Mouse (Mus musculus) C2C12 (cell line): Measurements from ENCODE around the gene Cyp1b1.

Experiments used
- CEBPB ChIP-seq: IDR thresholded peaks from one replicate; pipeline ENCODE4 v1.6.1; 2011; ENCODE audit warnings: low read depth, mild to moderate bottlenecking, control low read depth, moderate library complexity
- CTCF ChIP-seq: IDR thresholded peaks from one replicate; pipeline ENCODE4 v1.5.1; 2011; ENCODE audit not compliant: control insufficient read depth, insufficient read depth, insufficient read length
- FOSL1 ChIP-seq: IDR thresholded peaks from one replicate; pipeline ENCODE4 v1.8.0; 2011; ENCODE audit warnings: mild to moderate bottlenecking, low read length; ENCODE audit not compliant: poor library complexity, insufficient read depth, severe bottlenecking
- MAX ChIP-seq: IDR thresholded peaks from one replicate; pipeline ENCODE4 v1.6.1; 2011; ENCODE audit warnings: mild to moderate bottlenecking, control low read depth
- MYOG ChIP-seq: IDR thresholded peaks from one replicate; pipeline ENCODE4 v1.6.1; 2011; ENCODE audit not compliant: control insufficient read depth, insufficient read length; ENCODE audit errors: extremely low read depth
- USF1 ChIP-seq: IDR thresholded peaks from one replicate; pipeline ENCODE4 v1.6.1; 2011; ENCODE audit warnings: low read depth, mild to moderate bottlenecking, control low read depth, moderate library complexity

DNA sequence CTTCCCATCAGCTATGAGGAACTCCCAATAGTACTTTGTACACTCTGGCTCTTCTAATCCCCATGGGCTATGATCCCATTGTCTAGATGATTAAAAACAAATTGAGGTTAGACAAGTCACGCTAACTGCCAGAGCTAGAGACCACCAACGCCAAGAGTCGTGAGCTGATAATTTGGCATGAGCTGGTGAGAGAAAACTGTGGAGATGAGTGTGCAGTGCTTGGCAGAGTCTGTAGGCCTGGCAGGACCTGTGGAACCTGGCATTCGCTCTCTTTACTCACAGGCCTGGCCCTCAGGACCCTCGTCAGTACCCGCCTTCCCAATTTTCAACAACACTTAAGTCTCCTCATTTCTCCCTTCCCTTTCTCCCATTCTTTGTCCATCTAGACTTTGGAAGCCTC is 19.3 kb downstream of the Cyp1b1 start:
- TF ChIP-seq MAX (no peak), CTCF (no peak), USF1 (no peak), MYOG (no peak), CEBPB (no peak), FOSL1 (no peak)
